Mouse (Mus musculus): ENCODE measurements at regions not wholly inside any gene's neighbourhood (a gene's known extent, or its start where the extent isn't known, plus 50 kb on each side); places are given as distances from the start of the nearest gene placed in this dataset.

DNA sequence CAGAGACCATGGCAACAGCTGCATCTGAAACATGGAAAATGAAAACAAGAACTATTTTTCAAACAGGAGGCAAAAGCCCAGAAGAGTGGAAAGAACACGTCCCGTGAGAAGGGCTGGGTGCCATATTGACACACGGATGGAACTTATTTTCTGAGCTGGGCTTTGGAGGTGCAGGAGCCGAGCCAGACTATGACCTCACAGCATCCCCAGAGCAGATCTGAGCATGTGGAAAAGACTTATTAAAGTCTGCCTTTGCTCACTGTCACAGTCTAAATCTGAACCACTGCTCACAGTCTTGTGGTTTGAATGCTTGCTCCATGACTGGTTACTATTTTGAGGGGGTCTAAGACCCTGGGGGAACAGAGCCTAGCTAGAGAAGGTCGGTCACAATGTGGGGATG lies 180.2 kb upstream of the Sulf2 start:
- no peak for TF ChIP-seq CTCF (IDR thresholded peaks at IDR 0.05; ENCODE audit: low read depth)
- no peak for TF ChIP-seq EP300 (IDR thresholded peaks at IDR 0.05; ENCODE audit: low read depth)
